Mouse (Mus musculus): ENCODE data around the gene Gm10944.

The Gm10944 gene
- long read RNA-seq, experiment 1, result 0 reads
- long read RNA-seq, experiment 2, result 0 reads

DNA sequence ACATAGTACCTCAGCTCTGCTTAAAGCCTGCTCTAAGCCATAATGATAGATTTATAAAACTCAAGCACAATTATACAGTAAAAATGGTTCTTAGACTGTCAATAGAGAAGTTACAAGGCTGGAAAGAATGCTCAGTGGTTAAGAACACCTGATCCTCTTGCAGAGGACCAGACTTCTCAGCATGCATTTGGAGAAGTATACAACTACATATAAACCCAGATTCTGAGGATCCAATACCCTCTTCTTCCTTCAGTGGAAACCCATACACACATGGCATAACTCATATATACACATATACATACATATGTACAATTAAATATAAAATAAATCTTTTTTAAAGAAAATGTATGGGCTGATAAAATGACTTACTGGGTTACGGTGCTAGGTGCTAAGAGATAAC lies at the start of gene Gm10944:
Gene Gm10944 (plus strand): TSS at position 301 of the 400 bp plus-strand sequence.
- intact Hi-C loops (cut with DNase I), result no loop called here

DNA sequence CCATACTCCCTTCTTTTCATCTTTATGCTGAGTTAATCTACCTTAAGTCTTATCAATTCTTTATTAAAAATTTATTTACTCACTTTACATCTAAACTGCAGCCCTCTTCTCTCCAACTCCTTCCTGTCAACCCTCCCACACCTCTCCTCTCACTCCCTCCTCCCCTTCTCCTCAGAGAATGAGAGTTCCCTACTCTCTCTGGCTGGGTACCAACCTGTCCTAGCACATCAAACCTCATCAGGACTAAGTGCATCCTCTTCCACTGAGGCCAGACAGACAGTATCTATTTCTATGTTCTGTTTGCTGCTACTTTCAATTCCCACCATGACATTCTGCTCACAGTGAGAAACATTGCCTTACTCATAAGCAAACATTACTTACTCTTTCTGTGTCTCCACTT lies 25.2 kb upstream of the Gm10944 start:
- intact Hi-C loops (cut with DNase I), result no loop called here

DNA sequence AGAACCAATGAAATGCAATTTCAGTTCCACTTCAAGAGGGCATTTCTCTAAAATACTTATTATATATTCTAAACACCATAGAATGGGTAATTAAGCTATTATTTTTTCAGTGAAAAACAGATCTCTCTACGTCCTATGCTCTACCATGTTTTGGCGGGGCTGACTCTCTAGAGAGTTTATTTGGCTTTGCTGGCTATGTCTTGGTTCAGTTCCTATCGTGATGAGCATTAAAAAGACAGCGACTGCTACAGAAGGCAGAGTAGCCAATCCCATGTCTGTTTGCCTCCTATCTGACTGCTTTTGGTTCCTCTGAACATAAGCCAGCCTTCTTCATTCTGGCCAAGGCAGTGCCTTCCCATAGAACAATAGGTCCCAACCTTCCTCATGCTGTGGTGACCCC lies 24.5 kb upstream of the Gm10944 start:
- intact Hi-C loops (cut with DNase I), result no loop called here

DNA sequence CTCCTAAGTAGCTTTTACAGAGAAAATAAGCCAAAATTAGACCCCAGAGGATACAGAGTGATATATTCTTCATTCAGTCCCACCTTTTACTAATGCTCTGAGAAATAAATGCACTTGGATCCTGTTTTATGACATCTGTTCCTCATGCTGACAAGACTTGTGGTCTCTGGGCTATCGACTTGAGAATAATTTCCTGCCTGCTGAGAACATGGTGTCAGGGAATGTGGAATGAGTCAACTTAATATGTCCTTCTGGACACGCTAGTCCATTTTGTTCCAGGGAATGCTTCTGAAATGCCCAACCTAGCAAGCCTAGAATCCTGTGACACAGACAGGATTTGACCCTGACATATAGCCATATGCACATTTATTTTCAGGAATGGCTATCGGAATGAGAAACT lies 22.0 kb upstream of the Gm10944 start:
- intact Hi-C loops (cut with DNase I), result no loop called here

DNA sequence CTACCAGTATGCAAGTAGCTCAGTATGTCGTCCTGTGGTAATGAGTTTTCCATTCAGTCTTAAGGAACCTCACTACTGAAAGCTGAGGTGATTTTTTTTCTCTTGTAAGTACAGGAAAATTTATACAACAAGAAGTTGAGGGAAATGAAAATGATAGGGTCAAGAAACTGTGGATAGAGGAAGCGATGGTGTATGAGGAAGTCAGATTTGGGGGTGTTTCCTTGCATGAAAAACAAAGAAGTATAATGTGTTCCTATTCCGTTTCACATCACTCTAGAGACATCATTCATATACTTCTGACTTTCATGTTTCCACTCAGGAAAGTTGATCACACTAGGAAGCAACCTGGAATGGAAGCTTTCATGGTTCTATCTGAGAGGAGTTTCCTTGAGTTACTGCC lies 21.2 kb upstream of the Gm10944 start:
- intact Hi-C loops (cut with DNase I), result no loop called here

DNA sequence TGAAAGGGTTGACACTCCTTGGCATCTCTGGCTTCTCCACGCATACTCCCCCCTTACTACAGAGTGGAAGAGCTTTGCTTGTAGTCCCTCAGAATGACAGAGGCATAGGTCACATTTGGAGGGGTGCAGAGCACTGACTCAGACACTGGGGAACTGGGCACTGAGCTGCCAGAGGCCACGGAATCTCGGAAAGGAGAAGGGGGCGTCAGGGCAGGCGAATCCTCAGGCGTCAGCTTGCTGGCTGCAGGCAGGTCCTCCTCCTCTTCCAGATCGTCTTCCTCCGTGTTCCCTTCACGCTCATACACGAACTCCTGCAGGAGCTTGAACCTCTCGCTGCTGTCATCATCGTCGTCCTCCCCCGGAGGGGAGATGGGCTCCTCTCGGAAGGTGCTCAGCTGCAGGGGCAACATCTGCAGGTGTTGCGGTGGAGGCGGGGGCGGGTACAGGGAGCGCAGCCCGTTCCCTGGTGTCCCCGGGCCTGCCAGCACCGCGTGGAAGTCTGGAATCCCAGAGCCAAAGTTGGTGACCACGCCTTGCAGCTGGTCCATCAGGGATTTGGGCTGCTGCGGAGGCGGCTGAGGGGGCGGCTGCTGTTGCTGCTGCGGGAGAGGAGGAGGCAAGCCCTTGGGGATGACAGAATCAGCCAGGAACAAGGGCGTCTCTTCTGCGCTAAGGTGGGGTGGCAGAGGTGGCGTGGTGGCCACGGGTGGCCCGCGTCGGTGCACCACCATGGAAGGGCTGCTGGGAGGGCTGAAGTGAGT lies 7.9 kb downstream of the Gm10944 start:
- intact Hi-C loops (cut with DNase I), result no loop called here

DNA sequence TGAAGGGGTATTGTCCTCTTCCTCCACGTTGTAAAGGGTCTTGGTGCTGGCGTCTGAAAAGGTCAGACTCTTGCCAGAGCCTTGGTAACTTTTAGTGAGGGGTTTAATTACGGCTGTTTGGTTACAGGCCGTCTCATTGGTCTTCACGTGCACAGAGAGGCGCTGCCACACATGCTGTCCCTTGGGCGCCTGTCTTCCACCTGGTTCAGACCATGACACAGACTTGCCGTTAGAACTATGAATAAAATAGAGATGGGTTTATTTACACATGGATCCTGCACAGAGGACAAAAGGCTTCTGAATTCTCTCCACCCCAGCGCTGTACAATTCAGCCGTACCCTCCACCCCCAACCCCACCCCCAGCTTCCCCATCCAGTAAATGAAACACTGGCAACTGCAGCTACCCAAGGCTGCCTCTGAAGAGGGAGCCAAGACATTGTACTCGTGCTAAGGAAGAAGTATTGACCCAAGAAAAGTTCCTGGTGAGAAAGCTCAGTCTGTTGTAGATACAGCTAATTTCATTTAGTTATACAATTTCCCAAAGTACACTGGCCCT lies 8.6 kb downstream of the Gm10944 start:
- intact Hi-C loops (cut with DNase I), result no loop called here

DNA sequence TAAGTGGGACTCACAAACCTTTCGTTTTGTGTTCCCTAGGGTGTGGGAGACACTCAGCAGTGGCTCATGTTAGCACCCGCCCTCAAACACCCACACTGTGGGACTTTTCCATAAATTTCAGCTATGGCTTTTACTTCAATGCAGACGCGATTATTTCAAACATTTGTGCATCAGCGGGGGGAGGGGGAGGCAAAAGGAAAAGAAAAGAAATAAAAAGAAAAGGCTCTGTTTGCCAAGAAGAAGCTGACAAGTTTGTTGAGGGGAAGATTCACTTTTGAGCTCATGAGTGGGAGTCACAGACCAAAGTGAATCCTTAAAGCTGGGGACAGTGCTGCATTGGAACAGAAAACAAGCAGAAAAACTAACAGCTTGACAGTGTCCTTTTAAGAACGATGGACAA lies 16.3 kb downstream of the Gm10944 start:
- intact Hi-C loops (cut with DNase I), result no loop called here

DNA sequence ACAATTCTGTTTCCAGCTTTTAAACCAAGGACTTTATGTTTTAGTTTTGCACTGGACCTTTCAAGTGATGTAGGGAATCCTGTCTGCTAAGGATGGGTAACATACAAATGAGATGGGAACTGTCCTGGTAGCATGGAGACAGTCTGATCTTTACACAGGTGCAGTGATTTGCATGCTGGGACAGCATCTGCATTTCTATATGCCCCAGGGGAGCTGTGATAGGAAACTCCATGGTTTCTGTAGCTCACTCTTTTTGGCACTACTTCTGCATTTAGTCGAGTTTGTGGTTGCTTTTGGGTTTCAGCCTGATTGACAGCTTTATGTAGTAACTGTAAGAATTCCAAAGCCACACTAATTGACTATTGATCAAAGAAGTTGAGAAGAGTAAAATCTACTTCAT lies 19.8 kb downstream of the Gm10944 start:
- intact Hi-C loops (cut with DNase I), result no loop called here

DNA sequence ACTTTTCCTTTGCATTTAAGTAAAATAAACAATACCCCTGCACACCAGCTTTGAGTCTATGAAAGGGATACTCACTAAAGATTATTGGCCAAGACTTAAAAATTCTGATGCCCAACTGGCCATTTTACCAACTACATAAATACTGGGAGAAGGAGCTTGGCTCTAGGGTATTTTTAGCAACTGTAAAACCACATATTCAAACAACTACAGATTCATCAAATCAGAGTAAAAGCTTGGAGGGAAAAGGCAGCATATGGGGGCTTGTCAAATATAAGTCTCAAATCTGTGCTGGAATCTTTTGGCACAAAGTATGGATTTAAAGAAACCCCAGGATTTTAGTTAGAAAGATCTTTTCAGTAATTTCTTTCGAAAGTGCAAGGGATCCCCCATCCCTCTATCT lies 20.2 kb downstream of the Gm10944 start:
- intact Hi-C loops (cut with DNase I), result no loop called here

DNA sequence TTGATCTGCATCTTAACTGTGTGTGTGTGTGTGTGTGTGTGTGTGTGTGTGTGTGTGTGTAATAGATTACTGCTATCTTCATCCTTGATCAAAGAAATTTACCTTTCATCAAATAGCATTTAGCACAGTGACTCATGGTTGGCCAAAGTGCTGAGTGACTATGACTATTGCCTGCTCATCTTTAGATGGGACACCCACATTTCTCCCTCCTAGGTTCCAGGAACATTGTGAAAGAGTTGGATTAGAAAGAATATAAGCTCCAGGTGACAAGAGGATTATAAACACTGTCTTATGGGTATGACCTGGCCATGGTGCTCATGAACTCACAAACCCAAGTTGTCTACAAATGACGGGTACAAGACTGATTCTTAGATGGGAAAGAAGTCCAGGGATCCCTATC lies 26.9 kb downstream of the Gm10944 start:
- intact Hi-C loops (cut with DNase I), result no loop called here

DNA sequence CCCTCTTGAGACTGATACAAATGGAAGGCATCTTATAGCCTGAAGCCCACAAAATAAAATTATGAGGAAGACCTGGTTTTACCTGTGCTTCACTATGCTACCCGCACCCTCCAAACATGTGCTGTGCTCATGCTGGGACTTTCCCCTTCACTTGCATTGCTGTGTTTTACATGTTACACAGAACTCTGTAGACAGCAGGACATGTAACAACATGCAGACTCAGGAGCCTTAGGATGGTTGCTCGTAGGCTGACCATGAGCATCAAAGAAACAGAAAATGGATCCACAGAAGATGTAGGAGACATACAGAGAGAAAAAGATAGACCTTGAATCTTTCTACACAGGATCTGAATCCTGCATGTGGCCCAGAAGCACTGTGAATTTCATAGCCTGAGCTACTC lies 29.2 kb downstream of the Gm10944 start:
- intact Hi-C loops (cut with DNase I), result no loop called here

DNA sequence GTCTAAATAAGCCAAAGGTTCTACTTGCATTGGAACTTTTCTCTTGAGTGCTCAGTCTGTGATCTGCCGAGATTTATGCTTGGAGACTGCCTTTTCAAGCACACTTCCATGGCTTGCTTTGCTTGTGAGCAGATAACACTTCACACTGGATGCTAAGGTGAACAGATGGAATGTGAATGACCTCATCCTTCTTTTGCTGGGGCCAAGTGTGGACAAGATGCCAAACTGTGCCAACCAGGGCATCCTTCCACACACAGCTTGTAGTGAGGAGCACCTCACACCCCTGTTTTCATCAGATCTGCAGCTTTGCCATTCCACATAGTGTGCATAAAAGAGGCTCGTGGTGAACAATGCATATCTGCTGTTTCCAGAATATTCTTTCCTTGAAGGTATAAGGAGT lies 29.7 kb downstream of the Gm10944 start:
- intact Hi-C loops (cut with DNase I), result no loop called here

DNA sequence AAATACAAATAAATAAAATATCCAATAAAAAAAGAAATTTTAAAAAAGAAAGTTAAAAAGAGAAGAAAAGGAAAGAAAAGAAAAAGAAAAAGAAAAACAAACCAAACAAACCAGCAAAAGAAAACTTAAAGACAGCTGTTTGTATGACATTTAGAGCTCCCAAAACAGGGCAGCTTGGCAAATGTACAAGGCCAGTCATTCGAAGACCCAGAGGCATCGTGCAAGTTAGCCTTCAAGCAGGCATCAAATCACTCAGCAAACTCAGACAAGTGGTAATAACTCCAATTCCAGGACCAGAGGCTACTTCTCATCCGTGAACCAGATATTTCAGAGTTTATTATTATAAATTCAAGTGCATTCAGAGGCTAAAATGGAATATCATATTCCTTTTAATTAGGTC lies 45.4 kb downstream of the Gm10944 start:
- intact Hi-C loops (cut with DNase I), result no loop called here
